Mouse (Mus musculus): ENCODE results near the gene Anp32a. TPM values are rescaled to one million over a fixed set of nuclear protein-coding genes. Genes with fewer than 3 reads are reported as not detected.

Gene Anp32a
- polyA plus RNA-seq, 1 experiment from 2014 or later = 131 TPM

- ATAC-seq (ENCODE audit: low FRiP score) = no peak
- H3K4me1 ChIP-seq = 0 out of 2 replicates have a peak, but pooled peaks cover 6% of the 10 kb centered on the region
- WGBS = 99% methylated on average over 6 of the region's 6 CpGs
- H3K4me2 ChIP-seq = no peak overlapping the region
- peaks cover 28% of the 10 kb centered on the region for H3K36me3 ChIP-seq
- no peaks in the 10 kb centered on the region for H3K9me3 ChIP-seq (replicated peaks)
- no peak overlapping the region for H3K27ac ChIP-seq (replicated peaks)
- no peak overlapping the region for H3K4me3 ChIP-seq (replicated peaks)
- no peaks in the 10 kb centered on the region for H3K27me3 ChIP-seq (replicated peaks)
- H3K9ac ChIP-seq (replicated peaks) = no peak overlapping the region
Measured at GRCm38 (mm10) chr9:62421911-62422310, 80.8 kb downstream of the Anp32a start.

- Histone ChIP-seq H3K36me3 (peaks cover 39% of the 10 kb centered on the region), H3K4me2 (no peak overlapping the region), H3K27ac (replicated peaks) (no peak overlapping the region), H3K9ac (replicated peaks) (no peak overlapping the region), H3K9me3 (replicated peaks) (no peaks in the 10 kb centered on the region), H3K27me3 (replicated peaks) (no peaks in the 10 kb centered on the region), H3K4me1 (0 out of 2 replicates have a peak, but pooled peaks cover 6% of the 10 kb centered on the region), H3K4me3 (replicated peaks) (no peak overlapping the region)
- no peak for ATAC-seq (ENCODE audit: low FRiP score)
- 93% methylated on average over 10 of the region's 10 CpGs for WGBS
Measured at GRCm38 (mm10) chr9:62422926-62423325, 81.8 kb downstream of the Anp32a start.

GRCm38 (mm10) chr9:62423871-62424270 lies 82.8 kb downstream of the Anp32a start:
- H3K4me1 ChIP-seq = 0 out of 2 replicates have a peak, but pooled peaks cover 6% of the 10 kb centered on the region
- H3K4me3 ChIP-seq (replicated peaks) = no peak overlapping the region
- H3K9ac ChIP-seq (replicated peaks) = no peak overlapping the region
- no peaks in the 10 kb centered on the region for H3K9me3 ChIP-seq (replicated peaks)
- peaks cover 48% of the 10 kb centered on the region for H3K36me3 ChIP-seq
- ATAC-seq (ENCODE audit: low FRiP score) = no peak
- WGBS = 95% methylated on average over 10 of the region's 10 CpGs
- H3K27me3 ChIP-seq (replicated peaks) = no peaks in the 10 kb centered on the region
- H3K4me2 ChIP-seq = no peak overlapping the region
- H3K27ac ChIP-seq (replicated peaks) = no peak overlapping the region

- 0 out of 2 replicates have a peak, but pooled peaks cover 6% of the 10 kb centered on the region for H3K4me1 ChIP-seq
- WGBS = 67% methylated on average over 5 of the region's 5 CpGs
- no peak overlapping the region for H3K4me3 ChIP-seq (replicated peaks)
- peaks cover 59% of the 10 kb centered on the region for H3K36me3 ChIP-seq
- no peak for ATAC-seq (ENCODE audit: low FRiP score)
- no peaks in the 10 kb centered on the region for H3K9me3 ChIP-seq (replicated peaks)
- H3K27ac ChIP-seq (replicated peaks) = 0 out of 2 replicates have a peak overlapping the region, but pooled peaks have one; percentile 9
- no peak overlapping the region for H3K4me2 ChIP-seq
- no peak overlapping the region for H3K9ac ChIP-seq (replicated peaks)
- no peaks in the 10 kb centered on the region for H3K27me3 ChIP-seq (replicated peaks)
Measured at GRCm38 (mm10) chr9:62425265-62425664, 84.2 kb downstream of the Anp32a start.

GRCm38 (mm10) chr9:62426021-62426420 lies 84.9 kb downstream of the Anp32a start:
- H3K9ac ChIP-seq (replicated peaks) = no peak overlapping the region
- peaks cover 66% of the 10 kb centered on the region for H3K36me3 ChIP-seq
- 0 out of 2 replicates have a peak, but pooled peaks cover 3% of the 10 kb centered on the region for H3K4me1 ChIP-seq
- H3K27me3 ChIP-seq (replicated peaks) = no peaks in the 10 kb centered on the region
- no peak overlapping the region for H3K4me2 ChIP-seq
- H3K9me3 ChIP-seq (replicated peaks) = no peaks in the 10 kb centered on the region
- ATAC-seq (ENCODE audit: low FRiP score) = no peak
- no peak overlapping the region for H3K4me3 ChIP-seq (replicated peaks)
- WGBS = 83% methylated on average over 19 of the region's 19 CpGs
- H3K27ac ChIP-seq (replicated peaks) = no peak overlapping the region

GRCm38 (mm10) chr9:62426531-62426930 lies 85.4 kb downstream of the Anp32a start:
- H3K27ac ChIP-seq (replicated peaks) = no peak overlapping the region
- H3K9me3 ChIP-seq (replicated peaks) = no peaks in the 10 kb centered on the region
- ATAC-seq (ENCODE audit: low FRiP score) = no peak
- H3K4me2 ChIP-seq = no peak overlapping the region
- H3K4me1 ChIP-seq = no peaks in the 10 kb centered on the region
- peaks cover 71% of the 10 kb centered on the region for H3K36me3 ChIP-seq
- 95% methylated on average over 6 of the region's 6 CpGs for WGBS
- H3K9ac ChIP-seq (replicated peaks) = no peak overlapping the region
- H3K27me3 ChIP-seq (replicated peaks) = no peaks in the 10 kb centered on the region
- no peak overlapping the region for H3K4me3 ChIP-seq (replicated peaks)

GRCm38 (mm10) chr9:62427010-62427409 lies 85.9 kb downstream of the Anp32a start:
- Histone ChIP-seq H3K4me3 (replicated peaks) (no peak overlapping the region), H3K4me1 (no peaks in the 10 kb centered on the region), H3K36me3 (peaks cover 72% of the 10 kb centered on the region), H3K9me3 (replicated peaks) (no peaks in the 10 kb centered on the region), H3K27ac (replicated peaks) (no peak overlapping the region), H3K9ac (replicated peaks) (no peak overlapping the region), H3K27me3 (replicated peaks) (no peaks in the 10 kb centered on the region), H3K4me2 (no peak overlapping the region)
- 89% methylated on average over 8 of the region's 8 CpGs for WGBS
- no peak for ATAC-seq (ENCODE audit: low FRiP score)

Other genes starting within 250 kb of the Anp32a start
- 20.0 and 22.1 TPM in 2 replicates for gene Glce, start 218.6 kb upstream of the Anp32a start, polyA plus RNA-seq (2015; fragmentation: Nextera tagmentation; extraction: Ambion mirVana)
- gene Spesp1, start 59.1 kb upstream of the Anp32a start, polyA plus RNA-seq (2015; fragmentation: Nextera tagmentation; extraction: Ambion mirVana) = not detected in 2 replicates
- gene Coro2b, start 195.8 kb downstream of the Anp32a start, polyA plus RNA-seq (2015; fragmentation: Nextera tagmentation; extraction: Ambion mirVana) = 34.3 and 38.2 TPM in 2 replicates

All from neural tube, embryonic 15.5 days (tissue).